Mouse (Mus musculus) left cerebral cortex, adult 8-10 months (tissue): ENCODE data around the gene Gm20388. TPM values are rescaled to one million over a fixed set of nuclear protein-coding genes. Genes with fewer than 3 reads are reported as not detected.

ENCODE experiments used
- DNase-seq, 2 experiments: peaks; one replicate each; pipeline ENCODE4 v3.0.0; 2022; ENCODE audit warnings: low spot score in 2 of 2
- total RNA-seq, 4 experiments: library from RNA; stranded (reverse); gene quantifications; 2 replicates each; pipeline ENCODE4 v1.2.4; 2022

Gm20388 gene
- total RNA-seq, 4 experiments from 2014 or later = 10.4 to 20.8 (median 16.4) TPM

GRCm38 (mm10) chr8:120079361-120079760 is 168.7 kb downstream of the Gm20388 start:
- DNase-seq = no peak

GRCm38 (mm10) chr8:120083261-120083660 is 172.6 kb downstream of the Gm20388 start:
- DNase-seq = no peak

GRCm38 (mm10) chr8:120084783-120085182 is 174.1 kb downstream of the Gm20388 start:
- DNase-seq = no peak

- DNase-seq = no peak
Observed at GRCm38 (mm10) chr8:120089511-120089910, 178.9 kb downstream of the Gm20388 start.

GRCm38 (mm10) chr8:120091032-120091431 is 180.4 kb downstream of the Gm20388 start:
- no peak for DNase-seq

GRCm38 (mm10) chr8:120093103-120093502 is 182.5 kb downstream of the Gm20388 start:
- no peak for DNase-seq

GRCm38 (mm10) chr8:120094801-120095200 is 184.2 kb downstream of the Gm20388 start:
- no peak for DNase-seq

GRCm38 (mm10) chr8:120096486-120096885 is 185.8 kb downstream of the Gm20388 start:
- no peak for DNase-seq

- DNase-seq = no peak
Observed at GRCm38 (mm10) chr8:120100388-120101067, 189.9 kb downstream of the Gm20388 start.

GRCm38 (mm10) chr8:120101068-120101972 is 190.7 kb downstream of the Gm20388 start, which contains the start of gene Zdhhc7:
TSS of gene Zdhhc7 (minus strand) at chr8:120101482.
- peak; percentile 78 to 90 for DNase-seq

- DNase-seq = no peak
Observed at GRCm38 (mm10) chr8:120103916-120104315, 193.3 kb downstream of the Gm20388 start.

- no peak for DNase-seq
Observed at GRCm38 (mm10) chr8:120104721-120105272, 194.2 kb downstream of the Gm20388 start.

- DNase-seq = no peak
Observed at GRCm38 (mm10) chr8:120109149-120109548, 198.5 kb downstream of the Gm20388 start.

- DNase-seq = no peak
Observed at GRCm38 (mm10) chr8:120110966-120111365, 200.3 kb downstream of the Gm20388 start.

GRCm38 (mm10) chr8:120111382-120111781 is 200.7 kb downstream of the Gm20388 start:
- DNase-seq = no peak

GRCm38 (mm10) chr8:120112535-120112934 is 201.9 kb downstream of the Gm20388 start:
- no peak for DNase-seq

GRCm38 (mm10) chr8:120113306-120113705 is 202.7 kb downstream of the Gm20388 start:
- DNase-seq = no peak

GRCm38 (mm10) chr8:120113758-120114255 is 203.2 kb downstream of the Gm20388 start, which contains the start of gene 6430548M08Rik:
TSS of gene 6430548M08Rik (plus strand) at chr8:120114152.
- peak; percentile 97 to 100 for DNase-seq

GRCm38 (mm10) chr8:120114315-120114841 is 203.7 kb downstream of the Gm20388 start:
- DNase-seq = peak in 1 of 2 experiments; percentile 54

GRCm38 (mm10) chr8:120116600-120116999 is 206.0 kb downstream of the Gm20388 start:
- no peak for DNase-seq

- no peak for DNase-seq
Observed at GRCm38 (mm10) chr8:120118162-120118561, 207.5 kb downstream of the Gm20388 start.
